Mouse (Mus musculus) gastrocnemius, postnatal 14 days (tissue): ENCODE measurements around the gene Ccnq. TPM values are rescaled to one million over a fixed set of nuclear protein-coding genes. Genes with fewer than 3 reads are reported as not detected.

Source experiments
- DNase-seq: peaks from one replicate; pipeline ENCODE4 v3.0.0; 2021; ENCODE audit warnings: mixed read lengths
- intact Hi-C: fragments of 180-260 bp; cut with DNase I; formaldehyde crosslinking; loops from one replicate; pipeline ENCODE4 v1.15.1; 2025; ENCODE audit warnings: low total_unique reads
- long read RNA-seq, 2 experiments: library from polyadenylated mRNA; stranded (forward); transcript quantifications; one replicate each; pipeline ENCODE4 v2.0.0; 2021
- total RNA-seq, 2 experiments: library from RNA; stranded (reverse); gene quantifications; 2 replicates each; pipeline ENCODE4 v1.2.3; 2021

Ccnq gene
- 10 to 100 TPM in 1 of 2 experiments, 1 to 10 TPM in 1; 9.4 to 13.1 TPM for total RNA-seq
- long read RNA-seq, experiment 1, transcript Ccnq-201 (1 exons, 1,224 nt), result major isoform, 15 of 15 reads
- long read RNA-seq, experiment 1, partial matches to known transcripts, result 0 of 15 reads
- long read RNA-seq, experiment 1, other reads (novel, unspliced or antisense), result 0 of 15 reads
- long read RNA-seq, experiment 2, transcript Ccnq-201 (1 exons, 1,224 nt), result major isoform, 20 of 22 reads
- long read RNA-seq, experiment 2, partial matches to known transcripts, result 0 of 22 reads
- long read RNA-seq, experiment 2, other reads (novel, unspliced or antisense), result 2 of 22 reads

- intact Hi-C loops, result no loop called here
- peak; percentile 79 for DNase-seq
Measured at GRCm38 (mm10) chr11:78750885-78751842, at the start of gene Ccnq. Gene Ccnq (minus strand): TSS chr11:78751729.

DNA sequence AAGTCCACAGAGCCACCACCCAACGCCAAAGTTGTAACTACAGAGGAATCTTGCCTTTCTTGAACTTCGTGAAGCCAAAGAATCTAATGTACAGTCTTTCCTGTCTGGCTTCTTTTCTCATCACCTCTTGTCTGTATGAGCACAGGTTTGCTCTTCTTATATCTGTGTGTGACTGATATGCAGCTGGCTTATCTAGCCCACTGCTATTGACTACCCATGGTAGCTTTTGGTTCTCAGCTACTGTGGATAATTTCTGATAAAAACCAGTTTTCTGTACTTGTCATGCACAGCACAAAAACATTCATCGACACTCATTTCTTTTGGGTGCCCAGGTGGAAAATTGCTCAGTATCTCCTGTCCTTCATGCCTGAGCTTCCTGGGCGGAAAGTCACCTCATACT lies 49.6 kb upstream of the Ccnq start:
- intact Hi-C loops, result no loop called here

DNA sequence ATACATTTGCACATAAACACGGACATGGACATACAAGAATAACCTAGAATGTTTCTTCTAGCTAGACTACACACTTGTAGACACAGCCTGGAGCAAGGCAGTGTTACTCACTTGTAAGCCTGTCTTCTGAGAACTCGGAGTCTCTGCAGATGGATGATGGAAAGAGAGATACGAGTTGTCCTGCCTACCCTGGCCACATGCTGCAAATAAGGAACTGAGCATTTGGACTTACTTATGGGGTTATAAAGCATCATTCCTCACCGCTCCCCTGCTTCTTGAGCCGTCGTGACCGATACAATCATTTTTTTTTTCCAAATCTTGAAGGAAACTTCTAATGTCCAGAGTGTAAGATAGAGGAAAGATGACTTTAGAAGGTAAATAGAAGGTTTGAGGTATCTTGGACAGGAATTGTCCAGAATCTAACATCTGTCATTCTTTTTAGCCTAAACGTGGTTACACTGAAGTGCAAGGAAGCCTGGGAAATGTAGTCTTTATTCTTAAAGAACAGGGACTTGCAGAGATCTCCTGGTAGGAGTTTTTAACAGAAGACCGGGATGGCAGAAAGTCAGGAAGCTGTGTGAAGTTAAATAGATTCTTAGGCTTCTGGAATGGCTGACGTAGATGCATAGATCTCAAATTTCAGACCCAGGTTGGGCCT lies 44.7 kb upstream of the Ccnq start:
- no peak for DNase-seq
- intact Hi-C loops, result no loop called here

More for the DNA sequence above, 49.6 kb upstream of the Ccnq start:
- no peak for DNase-seq

- intact Hi-C loops, result no loop called here
- DNase-seq, result no peak
Measured at GRCm38 (mm10) chr11:78793116-78793515, 41.6 kb upstream of the Ccnq start.

- intact Hi-C loops, result no loop called here
- DNase-seq, result no peak
Measured at GRCm38 (mm10) chr11:78792465-78792864, 40.9 kb upstream of the Ccnq start.

- intact Hi-C loops, result no loop called here
- DNase-seq, result no peak
Measured at GRCm38 (mm10) chr11:78792055-78792454, 40.5 kb upstream of the Ccnq start.

GRCm38 (mm10) chr11:78791582-78791981 lies 40.1 kb upstream of the Ccnq start:
- intact Hi-C loops, result no loop called here
- peak; percentile 39 for DNase-seq

- intact Hi-C loops, result no loop called here
- DNase-seq, result no peak
Measured at GRCm38 (mm10) chr11:78789370-78790060, 38.0 kb upstream of the Ccnq start.

GRCm38 (mm10) chr11:78786013-78786431 lies 34.5 kb upstream of the Ccnq start:
- no peak for DNase-seq
- intact Hi-C loops, result no loop called here

- intact Hi-C loops, result no loop called here
- no peak for DNase-seq
Measured at GRCm38 (mm10) chr11:78782791-78783347, 31.3 kb upstream of the Ccnq start.

- no peak for DNase-seq
- intact Hi-C loops, result no loop called here
Measured at GRCm38 (mm10) chr11:78782326-78782725, 30.8 kb upstream of the Ccnq start.

GRCm38 (mm10) chr11:78780571-78780970 lies 29.0 kb upstream of the Ccnq start:
- no peak for DNase-seq
- intact Hi-C loops, result no loop called here

- intact Hi-C loops, result no loop called here
Measured at GRCm38 (mm10) chr11:78780002-78780401, 28.5 kb upstream of the Ccnq start.

DNA sequence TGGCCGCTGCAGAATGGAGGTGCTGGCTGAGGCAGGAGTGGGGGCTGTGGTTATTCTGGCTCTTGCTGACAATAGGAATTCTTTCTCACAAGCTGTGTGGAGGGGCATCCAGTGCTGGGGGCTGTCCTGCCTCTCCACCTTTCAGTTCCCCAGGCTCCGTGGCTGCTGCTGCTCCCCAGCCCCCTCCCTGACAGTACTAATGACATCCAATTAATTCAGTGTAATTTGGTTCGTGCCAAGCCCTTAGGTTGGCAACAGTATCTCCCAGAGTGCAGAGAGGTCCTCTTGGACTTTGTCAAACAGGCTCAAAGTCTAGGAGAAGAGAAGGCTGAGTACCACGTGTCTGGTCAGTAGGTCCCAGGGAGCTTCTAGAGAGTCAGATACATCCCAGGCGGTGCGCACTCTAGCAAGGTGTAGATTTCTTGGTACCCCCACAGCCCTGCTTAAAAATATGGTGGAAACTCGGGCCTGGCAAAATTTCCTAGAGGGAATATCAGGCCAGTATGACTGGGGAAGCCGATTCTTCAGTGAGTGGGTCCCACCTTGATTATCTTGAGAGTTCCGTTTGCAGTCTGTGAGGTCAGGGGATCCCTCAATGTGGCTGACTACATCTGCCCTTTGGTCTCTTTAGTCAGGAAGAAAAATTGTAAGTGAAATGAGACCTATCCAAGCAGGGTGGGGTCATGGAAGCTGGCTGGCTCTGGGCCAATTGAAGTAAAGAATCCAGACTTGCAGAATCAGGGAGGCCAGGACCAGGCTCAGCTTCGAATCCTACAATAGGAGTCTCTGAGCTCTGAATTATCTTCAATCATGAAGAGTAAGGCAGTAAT lies 26.5 kb upstream of the Ccnq start:
- DNase-seq, result no peak
- intact Hi-C loops, result no loop called here

More at GRCm38 (mm10) chr11:78780002-78780401, 28.5 kb upstream of the Ccnq start:
- no peak for DNase-seq

- intact Hi-C loops, result no loop called here
- DNase-seq, result no peak
Measured at GRCm38 (mm10) chr11:78771751-78772283, 20.3 kb upstream of the Ccnq start.

DNA sequence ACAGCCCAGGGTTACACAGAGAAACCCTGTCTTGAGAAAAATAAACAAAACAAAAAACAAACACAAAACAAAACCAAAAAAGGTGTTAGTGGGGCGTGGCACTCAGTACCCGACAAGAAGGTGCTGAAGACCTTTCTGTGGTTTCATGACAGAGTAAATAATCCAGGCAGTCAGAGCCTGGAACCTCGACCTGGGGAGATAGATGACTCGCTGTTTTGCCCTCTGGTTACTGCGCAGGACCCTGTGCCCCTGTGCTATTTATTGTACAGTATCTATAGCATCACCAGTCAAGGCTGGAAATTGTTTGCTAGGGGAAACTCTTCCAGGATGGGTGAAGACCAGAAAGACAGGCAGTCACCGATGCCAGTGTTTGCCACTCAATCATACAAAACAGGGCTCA lies 18.9 kb upstream of the Ccnq start:
- DNase-seq, result no peak
- intact Hi-C loops, result no loop called here

DNA sequence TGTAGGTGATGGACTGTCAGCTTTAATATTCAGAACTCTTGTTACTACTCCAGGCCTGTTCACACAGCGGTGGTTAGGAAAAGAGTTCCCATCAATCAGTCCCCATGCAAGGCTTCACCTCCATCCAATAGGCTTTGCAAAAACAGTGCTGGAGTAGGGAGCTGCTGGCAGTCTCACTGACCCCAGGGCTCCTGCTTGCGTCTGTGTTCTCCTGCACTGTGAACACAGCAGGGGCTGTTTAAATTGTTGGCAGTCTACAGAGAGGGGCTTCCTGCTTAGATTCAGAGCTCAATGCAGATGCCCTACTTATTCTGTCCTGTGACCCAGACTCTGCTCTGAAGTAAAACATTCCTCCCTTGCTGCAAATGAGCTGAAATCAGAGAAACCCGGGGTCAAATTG lies 17.2 kb upstream of the Ccnq start:
- intact Hi-C loops, result no loop called here
- no peak for DNase-seq
